Mouse (Mus musculus): ENCODE measurements at regions not wholly inside any gene's neighbourhood (a gene's known extent, or its start where the extent isn't known, plus 50 kb on each side); places are given as distances from the start of the nearest gene placed in this dataset.

DNA sequence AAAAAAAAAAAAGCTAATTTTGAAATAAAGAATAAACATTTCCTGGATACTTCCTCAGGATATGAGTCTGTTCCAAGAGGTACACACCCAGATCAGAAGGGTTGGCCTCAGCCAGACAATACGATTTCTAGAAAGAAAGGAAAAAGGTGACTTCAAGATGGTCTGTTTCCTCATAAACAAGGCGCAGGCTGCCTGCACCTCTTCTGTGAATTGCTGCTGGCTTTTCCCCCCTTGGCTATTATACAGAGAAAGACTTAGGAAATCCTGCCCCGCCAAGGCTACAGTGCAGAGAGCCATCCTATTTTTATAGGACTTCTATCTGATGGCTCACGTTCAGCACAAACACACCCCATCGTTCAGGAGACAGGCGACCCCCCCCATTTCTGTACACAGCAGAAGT lies 204.8 kb upstream of the Mgmt start:
- ATAC-seq (replicated peaks; ENCODE audit: poor library complexity, severe bottlenecking) = no peak

DNA sequence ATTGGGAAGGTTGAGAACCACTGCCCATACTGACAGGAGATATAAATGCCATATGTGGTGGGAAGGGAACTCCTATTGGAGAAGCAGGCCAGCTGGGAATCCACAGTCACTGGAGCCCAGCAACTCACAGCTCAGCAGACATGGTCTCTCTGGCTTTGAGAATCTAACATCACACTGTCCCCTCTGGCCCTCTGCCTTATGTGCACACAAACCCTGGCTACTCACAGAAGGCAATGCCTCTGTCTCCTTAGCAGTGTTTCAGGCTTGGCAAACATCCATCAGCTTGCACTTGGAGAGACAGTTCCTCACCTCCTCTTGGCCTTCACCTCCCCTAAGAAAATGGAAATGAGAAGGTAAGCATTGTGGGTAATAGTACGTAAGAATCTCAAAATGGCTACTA lies 188.2 kb upstream of the Mgmt start:
- ATAC-seq (replicated peaks; ENCODE audit: poor library complexity, severe bottlenecking) = no peak

DNA sequence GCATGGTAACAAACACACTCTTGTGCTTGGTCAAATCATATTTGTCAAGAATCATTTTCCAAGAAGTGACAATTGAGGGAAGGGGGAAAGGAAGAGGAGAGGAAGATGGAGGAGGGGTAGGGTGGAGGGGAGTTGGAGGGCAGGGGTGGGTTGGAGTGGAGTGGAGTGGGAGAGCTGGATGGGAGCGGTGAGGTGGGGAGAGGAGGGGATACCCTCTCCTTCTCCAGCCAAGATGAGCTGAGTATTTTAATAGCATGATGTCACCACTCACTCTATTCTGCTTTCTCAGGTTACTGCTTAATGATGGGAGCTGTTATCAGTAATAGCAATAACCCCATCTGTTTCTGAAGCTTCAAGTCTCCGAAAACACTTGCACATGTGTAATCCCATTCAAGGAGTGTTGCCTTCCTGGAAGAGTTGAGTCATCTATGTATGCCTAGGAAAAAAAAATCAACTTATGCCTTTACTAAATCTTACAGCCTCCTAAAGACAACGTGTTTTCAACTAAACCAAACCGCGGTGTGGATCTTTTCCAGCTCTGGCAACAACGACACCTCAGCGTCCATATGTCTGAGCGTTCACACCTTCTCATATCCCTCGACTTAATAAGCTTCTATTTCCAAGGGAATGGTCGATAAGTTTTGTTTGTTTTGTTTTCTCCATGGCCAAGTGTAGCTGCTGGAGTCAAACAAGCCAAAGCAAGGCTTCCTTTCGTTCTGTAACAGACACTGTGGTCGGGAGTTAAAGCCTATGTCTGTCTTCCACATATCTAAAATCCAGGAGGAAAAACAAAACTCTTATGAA lies 187.0 kb upstream of the Mgmt start:
- ATAC-seq (replicated peaks; ENCODE audit: poor library complexity, severe bottlenecking) = no peak

DNA sequence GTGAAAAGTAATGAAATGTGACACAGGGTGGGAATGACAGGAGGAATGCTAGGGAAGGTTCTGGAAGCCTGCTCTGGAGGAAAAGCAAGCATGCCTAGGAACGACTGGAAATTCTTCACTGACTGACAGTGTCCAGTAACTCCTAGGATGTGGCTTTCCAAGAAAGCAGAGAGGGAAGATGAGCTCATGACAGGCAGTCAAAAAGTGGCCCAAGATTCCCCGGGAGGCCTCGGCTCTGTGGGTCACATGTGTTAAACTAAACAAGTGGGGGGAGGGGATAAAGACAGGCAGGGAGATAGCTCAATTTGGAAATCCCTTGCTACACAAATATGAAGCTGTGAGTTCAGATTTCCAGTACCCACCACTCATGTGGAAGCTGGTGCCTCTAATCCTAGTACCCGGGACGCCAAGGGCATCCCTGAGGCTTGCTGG lies 186.4 kb upstream of the Mgmt start:
- ATAC-seq (replicated peaks; ENCODE audit: poor library complexity, severe bottlenecking) = no peak

- ATAC-seq (replicated peaks; ENCODE audit: poor library complexity, severe bottlenecking) = no peak
Observed at GRCm38 (mm10) chr7:136710653-136711052, 183.8 kb upstream of the Mgmt start.

DNA sequence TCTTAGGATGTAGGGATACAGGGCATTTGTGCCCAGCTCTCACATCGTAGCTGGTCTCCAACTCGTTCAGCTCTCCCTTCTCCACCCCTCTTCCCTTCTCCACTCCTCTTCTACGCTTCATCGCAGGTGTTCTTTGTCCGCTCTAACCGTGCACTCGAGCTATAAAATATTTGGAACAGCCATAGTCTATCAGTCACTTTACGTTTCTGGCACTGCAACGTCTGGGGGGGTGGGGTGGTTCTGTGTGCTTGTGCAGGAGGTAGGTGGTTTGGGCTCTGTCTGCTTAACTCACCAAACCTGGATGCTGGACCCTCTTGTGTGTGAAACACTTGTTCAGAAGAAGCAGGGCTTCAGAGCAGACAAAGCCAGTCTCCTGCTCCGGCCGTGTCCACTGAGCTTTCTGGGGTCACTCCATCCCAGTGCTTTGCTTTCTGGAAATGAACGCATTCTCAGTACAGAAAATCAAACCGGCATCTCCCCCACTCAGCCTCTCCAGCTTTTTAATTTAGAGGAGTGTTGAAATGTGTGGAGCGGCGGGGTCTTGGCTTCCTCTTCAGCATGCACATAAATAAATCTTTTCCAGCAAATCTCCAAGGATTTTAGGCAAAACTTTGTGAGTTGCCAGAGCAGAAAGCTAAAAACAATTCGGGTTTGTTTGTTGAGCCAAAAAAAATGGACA lies 181.3 kb upstream of the Mgmt start:
- no peak for ATAC-seq (replicated peaks; ENCODE audit: poor library complexity, severe bottlenecking)

GRCm38 (mm10) chr7:136727628-136728402 lies 166.6 kb upstream of the Mgmt start:
- no peak for ATAC-seq (replicated peaks; ENCODE audit: poor library complexity, severe bottlenecking)

DNA sequence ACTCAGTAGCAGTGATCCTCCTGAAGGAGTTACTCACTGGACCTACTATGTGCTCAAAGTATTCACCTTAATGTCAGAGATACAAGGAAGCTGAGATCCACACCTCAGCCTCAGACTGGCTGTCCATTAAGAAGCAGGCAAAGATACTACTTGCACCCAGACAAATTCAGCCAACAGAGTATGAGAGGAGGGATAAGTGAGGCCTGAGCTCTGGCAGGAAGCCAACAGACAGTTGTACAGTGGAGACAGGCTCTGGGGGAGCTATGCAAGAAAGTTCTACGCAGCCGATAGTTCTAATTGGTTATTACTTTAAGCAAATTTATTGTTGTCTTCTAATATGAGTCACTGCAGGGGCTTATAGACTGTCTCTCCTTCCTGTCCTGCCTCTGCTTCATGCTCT lies 152.2 kb upstream of the Mgmt start:
- ATAC-seq (replicated peaks; ENCODE audit: poor library complexity, severe bottlenecking) = no peak

- no peak for ATAC-seq (replicated peaks; ENCODE audit: poor library complexity, severe bottlenecking)
Observed at GRCm38 (mm10) chr7:136745412-136745811, 149.0 kb upstream of the Mgmt start.

DNA sequence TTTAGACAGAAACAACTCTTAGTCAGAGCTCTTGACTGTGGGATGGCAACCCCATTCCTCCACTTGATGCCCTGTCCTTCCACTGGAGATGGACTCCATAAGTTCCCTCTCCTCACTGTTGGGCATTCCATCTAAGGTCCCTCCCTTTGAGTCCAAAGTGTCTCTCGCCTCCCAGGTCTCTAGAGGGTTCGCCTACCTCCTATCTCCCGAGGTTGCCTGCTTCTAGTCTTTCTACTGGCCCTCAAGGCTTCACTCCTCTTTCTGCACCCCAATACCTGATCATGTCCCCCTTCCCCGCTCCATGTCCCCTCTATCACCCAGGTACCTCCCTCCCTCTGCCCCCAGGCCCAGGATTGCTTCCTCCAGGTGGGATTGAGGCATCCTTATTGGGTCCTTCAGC lies 142.9 kb upstream of the Mgmt start:
- ATAC-seq (replicated peaks; ENCODE audit: poor library complexity, severe bottlenecking) = no peak

GRCm38 (mm10) chr7:136754821-136755220 lies 139.6 kb upstream of the Mgmt start:
- no peak for ATAC-seq (replicated peaks; ENCODE audit: poor library complexity, severe bottlenecking)

DNA sequence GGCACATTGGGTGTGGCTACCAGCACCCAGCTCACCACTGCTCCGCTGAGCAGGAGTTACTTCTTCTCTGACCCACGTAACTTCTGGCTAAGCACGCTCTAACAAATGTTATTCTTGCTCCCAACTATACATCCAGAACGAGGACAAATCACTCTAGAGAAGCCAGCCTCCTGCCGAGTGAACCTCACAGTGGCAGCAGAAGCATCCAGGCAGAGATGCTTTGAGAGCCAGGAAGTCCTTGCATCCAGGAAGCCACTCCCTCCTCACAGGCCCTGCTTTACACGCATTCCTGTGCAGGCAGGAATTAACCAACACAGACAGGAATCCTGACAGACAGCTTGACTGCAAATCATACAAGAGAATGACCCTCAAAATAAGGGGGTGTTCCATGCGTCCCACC lies 129.4 kb upstream of the Mgmt start:
- ATAC-seq (replicated peaks; ENCODE audit: poor library complexity, severe bottlenecking) = no peak

DNA sequence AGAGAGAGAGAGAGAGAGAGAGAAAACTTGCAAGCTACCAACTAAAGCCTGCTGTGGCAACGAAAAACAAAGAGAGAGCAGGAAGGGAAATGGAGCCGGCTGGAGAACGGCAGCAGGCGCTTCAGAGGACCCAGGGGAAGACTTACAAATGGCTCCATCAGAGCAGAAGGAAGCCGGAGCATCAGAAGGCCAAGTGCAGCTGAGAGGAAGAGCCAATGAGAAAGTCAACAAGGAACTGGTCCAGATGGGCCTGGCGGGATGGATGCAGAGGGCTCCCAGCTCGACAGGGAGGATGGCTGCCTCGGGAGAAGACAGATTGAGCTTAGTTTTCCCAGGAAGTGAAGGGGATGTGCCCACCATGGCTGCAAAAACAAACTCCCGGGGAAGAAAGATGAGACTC lies 127.2 kb upstream of the Mgmt start:
- ATAC-seq (replicated peaks; ENCODE audit: poor library complexity, severe bottlenecking) = no peak

DNA sequence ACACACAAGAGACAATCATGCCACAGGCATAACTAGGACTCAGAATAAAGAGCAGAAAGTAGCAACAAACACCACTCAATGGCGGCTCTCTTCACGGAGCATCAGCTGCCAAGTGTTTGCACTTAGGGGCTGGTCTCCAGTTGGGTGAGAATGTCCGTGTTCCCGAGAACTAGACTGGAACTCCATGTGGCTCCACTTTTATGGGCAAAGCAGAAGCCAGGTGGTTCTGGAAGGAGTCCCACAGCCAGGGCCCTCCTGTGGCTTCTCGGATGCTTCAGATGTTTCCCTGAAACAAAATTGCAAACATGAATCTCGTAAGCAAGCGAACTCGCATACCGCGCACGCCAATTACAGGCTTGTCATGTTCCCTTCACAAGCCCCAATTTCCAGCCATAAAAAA lies 113.7 kb upstream of the Mgmt start:
- no peak for ATAC-seq (replicated peaks; ENCODE audit: poor library complexity, severe bottlenecking)

GRCm38 (mm10) chr7:136791162-136791561 lies 103.3 kb upstream of the Mgmt start:
- ATAC-seq (replicated peaks; ENCODE audit: poor library complexity, severe bottlenecking) = no peak

- ATAC-seq (replicated peaks; ENCODE audit: poor library complexity, severe bottlenecking) = no peak
Observed at GRCm38 (mm10) chr7:136792131-136792530, 102.3 kb upstream of the Mgmt start.

GRCm38 (mm10) chr7:136796415-136796814 lies 98.0 kb upstream of the Mgmt start:
- ATAC-seq (replicated peaks; ENCODE audit: poor library complexity, severe bottlenecking) = no peak

DNA sequence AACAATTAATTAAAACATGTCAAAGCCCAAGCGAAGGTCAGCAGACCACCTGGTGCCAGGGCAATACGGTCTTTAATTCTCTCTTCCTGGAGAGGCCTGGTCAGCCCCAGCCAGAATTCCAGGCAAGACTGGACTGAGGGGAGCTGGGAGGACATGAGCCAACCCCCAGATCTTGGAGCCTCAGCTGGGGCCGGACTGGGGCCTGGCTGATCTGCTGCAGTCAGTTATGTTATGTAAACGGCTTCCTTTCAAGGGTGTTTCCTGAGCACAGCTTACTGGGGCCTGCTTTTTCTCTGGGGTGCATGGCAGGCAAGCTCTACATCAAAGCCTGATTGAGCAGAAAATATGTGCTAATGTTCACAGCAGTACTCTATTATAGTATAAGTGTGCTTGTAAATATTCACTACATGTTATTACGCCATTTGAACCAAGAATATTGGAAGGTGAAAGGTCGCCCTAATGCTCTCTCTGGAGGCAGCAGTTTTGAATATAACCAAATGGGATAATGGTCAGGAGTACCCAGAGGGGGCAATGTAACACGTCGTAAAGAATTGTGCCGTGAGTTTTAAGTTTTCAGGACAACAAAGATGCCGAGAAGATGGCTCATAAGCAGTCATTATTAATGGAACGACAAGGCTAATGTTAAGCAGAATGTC lies 96.5 kb upstream of the Mgmt start:
- no peak for ATAC-seq (replicated peaks; ENCODE audit: poor library complexity, severe bottlenecking)

- ATAC-seq (replicated peaks; ENCODE audit: poor library complexity, severe bottlenecking) = peak; percentile 76
Observed at GRCm38 (mm10) chr7:136798605-136799004, 95.8 kb upstream of the Mgmt start.

GRCm38 (mm10) chr7:136807101-136807500 lies 87.3 kb upstream of the Mgmt start:
- no peak for ATAC-seq (replicated peaks; ENCODE audit: poor library complexity, severe bottlenecking)

GRCm38 (mm10) chr7:136807968-136808367 lies 86.4 kb upstream of the Mgmt start:
- no peak for ATAC-seq (replicated peaks; ENCODE audit: poor library complexity, severe bottlenecking)

Measured in granulocyte monocyte progenitor cell, adult 5-6 weeks (primary cell).